Mouse (Mus musculus) c-Kit-positive CD71-positive TER-119-positive erythroid progenitor cells, embryonic 14.5 days (primary cell): ENCODE data around the gene Bcam.

ENCODE experiments used
- DNase-seq: peaks from one replicate; pipeline ENCODE4 v3.0.0-alpha.2; 2013; ENCODE audit warnings: low spot score

Gene Bcam

GRCm38 (mm10) chr7:19785874-19786458 lies 15.2 kb upstream of the Bcam start:
- no peak for DNase-seq

GRCm38 (mm10) chr7:19784764-19785535 lies 14.1 kb upstream of the Bcam start:
- peak; percentile 27 for DNase-seq

DNA sequence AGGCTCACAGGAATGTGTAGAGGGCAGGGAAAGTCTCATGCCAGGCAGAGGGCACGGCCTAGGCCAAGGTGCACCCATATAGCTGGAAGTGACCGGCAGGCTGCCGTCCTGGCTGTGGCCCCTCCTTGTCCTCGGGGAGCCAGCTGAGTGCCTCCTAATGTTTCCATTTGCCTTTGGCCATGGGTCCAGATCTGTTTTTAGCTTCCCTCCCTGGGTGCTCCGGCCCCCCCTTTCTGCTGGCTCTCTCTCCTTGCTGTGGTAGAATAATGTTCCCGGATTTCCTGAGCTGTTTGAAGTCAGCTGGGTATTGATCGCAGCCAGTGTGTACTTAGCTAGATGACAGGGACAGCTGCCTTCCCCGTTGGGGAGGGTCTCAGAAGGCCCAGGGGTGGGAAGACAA lies 12.8 kb upstream of the Bcam start:
- DNase-seq: no peak

DNA sequence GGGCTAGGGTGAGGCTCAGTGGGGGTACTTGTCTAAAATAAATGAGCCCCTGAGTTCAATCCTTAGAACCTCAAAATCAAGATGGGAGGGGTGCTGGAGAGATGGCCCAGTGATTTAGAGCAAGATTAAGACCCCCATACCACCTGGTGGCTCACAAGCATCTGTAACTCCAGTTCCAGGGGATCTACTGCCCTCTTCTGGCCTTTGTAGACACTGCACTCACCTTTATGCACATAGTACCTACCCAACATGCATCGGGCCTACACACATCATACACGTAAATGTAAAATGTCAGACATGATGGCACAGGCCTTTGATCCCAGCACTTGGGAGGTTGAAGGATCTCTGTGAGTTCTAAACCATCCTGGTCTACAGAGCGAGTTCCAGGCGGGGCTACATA lies 11.8 kb upstream of the Bcam start:
- no peak for DNase-seq

GRCm38 (mm10) chr7:19781741-19782140 lies 10.9 kb upstream of the Bcam start:
- DNase-seq: no peak

DNA sequence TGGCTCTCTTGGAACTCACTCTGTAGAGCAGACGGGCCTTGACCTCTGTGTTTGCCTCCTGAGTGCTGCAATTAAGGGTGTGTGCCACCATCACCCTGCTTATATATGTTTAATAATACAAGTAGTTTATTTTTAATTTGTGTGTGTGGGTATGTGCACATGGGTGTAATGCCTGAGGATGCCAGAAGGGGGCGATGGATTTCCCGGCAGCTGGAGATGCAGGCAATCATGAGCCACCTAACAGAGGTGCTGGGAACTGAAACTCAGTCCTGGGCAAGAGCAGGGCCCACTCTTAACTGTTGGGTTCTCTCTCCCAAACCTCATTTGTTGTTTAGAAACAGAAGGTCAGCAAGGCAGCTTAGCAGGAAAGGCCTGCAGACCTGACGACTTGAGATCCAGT lies 9.1 kb upstream of the Bcam start:
- no peak for DNase-seq

DNA sequence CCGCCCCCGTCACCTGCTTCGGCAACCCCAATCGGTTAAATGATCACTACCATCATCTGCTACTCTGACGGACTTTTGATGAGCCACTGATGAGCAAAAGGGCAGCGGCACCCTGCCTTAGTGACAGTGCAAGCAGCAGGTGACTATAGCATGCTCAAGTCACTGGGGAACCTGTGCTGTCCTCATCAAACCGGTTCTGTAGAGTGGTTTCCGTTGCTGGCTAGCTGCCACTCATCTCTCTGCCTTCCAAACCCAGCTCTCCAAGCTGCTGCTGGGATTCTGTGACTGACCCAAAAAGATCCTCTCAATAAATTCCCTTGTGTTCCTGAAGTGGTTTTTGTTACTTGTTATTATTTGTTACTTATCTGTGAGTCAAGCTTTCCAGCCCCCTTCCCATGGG lies 7.8 kb upstream of the Bcam start:
- DNase-seq: no peak

DNA sequence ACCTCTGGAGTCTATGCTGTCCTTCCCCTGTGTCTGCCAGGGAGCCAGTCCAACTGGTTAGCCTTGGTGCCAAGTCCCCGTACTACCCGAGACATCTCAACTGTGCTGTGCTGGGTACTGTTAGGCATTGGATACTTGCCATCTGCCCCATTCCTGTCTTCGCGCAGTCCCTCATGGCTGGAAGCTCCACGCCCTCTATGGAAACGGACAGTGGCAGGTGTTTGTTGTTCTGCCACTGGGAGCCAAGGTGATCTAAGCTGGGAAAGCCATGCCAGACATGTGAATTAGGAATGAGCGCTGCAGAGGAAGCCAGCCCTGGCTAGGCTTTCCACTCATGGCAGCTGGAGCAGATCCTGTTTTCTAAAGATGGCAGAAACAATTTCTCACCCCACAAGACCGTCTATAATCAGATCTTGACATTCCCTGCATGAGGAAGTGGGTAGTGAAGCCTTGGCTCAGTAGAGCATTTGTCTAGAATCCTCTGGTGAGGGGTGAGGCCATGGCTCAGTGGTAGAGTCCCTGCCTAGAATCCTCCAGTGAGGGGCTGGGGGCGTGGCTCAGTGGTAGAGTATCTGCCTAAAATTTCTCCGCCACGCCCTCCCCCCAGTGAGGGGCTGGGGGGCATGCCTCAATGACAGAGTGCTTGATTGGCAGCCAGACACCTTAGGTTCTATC lies 6.4 kb upstream of the Bcam start:
- no peak for DNase-seq

DNA sequence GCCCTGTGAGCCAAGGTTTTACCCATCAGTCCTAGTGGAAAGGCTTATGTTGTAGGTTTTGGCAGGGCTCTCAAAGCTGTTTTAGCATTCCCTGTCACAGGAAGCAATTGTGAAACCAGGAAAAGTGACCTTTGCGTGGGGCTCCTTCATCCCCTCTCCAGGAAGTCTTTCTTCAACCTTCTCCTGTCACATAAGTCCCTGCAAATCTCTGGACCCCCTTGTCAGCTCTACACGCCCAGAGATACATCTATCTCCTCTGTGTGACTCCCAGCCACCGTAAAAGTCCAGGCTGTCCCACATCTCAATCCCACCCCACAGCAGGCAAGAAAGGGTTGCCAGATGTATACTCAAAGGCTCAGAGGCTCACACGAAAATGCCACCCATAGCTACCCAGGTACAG lies 866 bp upstream of the Bcam start:
- no peak for DNase-seq

GRCm38 (mm10) chr7:19770375-19770754 lies 451 bp downstream of the Bcam start:
- peak; percentile 29 for DNase-seq

GRCm38 (mm10) chr7:19769434-19770374 lies 1.1 kb downstream of the Bcam start:
- DNase-seq: no peak

- DNase-seq: no peak
Measured at GRCm38 (mm10) chr7:19769001-19769400, 1.8 kb downstream of the Bcam start.

GRCm38 (mm10) chr7:19768251-19768650 lies 2.6 kb downstream of the Bcam start:
- no peak for DNase-seq

DNA sequence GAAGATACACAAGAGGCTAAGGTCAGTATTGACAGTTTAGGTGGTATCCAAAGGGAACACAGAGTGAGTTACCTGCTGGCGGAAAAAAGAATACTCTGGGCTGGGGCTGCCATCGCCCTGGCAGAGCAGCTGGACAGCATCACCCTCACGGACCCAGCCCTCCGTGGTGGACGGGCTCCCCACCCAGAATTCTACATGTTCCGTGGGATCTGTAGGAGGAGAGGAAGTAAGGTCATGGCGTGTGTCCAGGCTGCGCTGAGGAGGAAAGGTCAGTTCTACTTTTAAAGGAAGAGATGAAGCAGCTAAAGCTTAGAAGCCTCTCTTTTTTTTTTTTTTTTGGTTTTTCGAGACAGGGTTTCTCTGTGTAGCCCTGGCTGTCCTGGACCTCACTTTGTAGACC lies 6.2 kb downstream of the Bcam start:
- DNase-seq: no peak

- no peak for DNase-seq
Measured at GRCm38 (mm10) chr7:19763829-19764477, 6.9 kb downstream of the Bcam start.

DNA sequence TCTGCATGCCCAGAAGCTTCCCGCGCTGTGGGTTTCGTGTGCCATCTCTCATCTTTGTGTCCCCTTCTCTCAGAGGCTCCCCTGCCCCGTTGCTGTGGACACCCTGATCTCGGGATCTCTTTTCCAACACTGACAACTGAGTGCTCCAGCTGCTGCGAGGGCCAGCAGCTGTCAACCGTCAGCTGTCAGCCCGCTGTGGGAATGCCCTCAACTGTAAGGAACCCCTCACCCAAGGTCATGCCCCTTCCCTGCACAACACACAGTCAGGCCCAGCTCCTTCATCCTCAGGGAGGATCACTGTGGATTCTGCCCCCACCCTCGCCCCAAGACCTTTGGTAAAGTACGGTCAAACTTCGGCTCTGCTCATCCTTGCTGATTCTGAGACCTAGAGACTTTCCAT lies 8.5 kb downstream of the Bcam start:
- DNase-seq: no peak

- no peak for DNase-seq
Measured at GRCm38 (mm10) chr7:19760021-19760420, 10.8 kb downstream of the Bcam start.

DNA sequence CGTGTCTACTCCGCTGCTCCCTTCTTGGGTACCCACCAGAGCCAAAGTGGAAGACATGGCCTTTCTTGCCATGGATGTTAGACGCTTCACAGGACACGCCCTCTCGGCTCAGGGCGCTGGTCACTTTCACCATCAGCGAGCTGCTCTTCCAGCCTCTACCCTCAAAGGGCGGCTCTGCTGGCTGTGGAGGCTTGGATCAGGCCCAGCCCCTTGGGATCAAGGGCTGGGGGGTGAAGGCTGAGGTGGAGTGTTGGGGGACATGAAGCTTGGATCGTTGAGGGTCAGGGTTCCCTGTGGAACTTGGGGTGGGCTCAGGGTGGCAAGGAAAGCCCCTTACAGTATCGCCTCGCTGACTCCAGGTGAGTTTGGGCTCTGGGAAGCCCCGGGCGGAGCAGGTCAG lies 12.2 kb downstream of the Bcam start:
- DNase-seq: no peak

DNA sequence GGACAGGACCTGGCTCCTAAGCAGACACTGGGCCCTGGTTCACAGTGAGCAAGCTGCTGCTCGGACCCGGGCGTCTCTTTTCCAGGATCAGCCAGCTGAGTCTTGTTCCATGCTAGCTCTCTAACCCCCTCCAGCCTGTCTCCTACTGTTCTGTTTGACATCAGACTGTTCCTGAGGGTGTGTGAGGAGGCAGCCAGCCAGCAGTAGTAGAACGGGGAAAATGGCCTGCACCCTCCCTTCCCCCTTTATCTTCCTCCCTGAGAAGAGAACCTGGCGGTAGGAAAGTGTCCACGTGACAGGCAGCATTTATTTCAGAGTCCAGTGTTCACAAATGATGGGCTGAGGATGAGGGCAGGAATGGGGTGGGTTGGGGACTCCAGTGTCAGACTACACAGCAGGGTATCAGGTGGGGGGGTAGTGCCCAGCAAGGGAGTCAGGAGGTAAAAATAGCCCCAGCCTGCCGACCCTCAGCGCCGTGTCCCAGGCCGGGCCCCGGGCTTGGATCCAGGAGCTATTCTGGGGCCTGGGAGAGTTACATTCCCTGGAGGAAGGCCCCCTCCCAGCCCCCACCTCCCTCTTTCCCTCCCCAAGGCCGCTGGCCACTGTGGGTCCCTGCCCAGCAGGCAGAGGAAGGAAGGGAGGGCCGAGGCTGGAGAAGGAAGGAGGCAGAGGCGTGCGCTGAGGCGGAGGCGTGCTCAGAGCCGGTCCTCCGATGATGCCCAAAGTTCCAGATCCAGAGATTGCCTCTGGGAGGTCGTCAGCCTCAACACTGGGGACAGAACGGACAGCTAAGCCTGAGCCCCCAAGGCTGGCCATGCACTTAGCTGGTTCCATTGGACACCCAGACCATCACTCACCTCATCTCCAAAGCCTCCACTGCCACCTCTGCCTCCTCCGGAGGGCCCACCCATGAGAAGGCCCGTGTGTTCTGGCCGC lies 14.7 kb downstream of the Bcam start:
- DNase-seq: no peak

DNA sequence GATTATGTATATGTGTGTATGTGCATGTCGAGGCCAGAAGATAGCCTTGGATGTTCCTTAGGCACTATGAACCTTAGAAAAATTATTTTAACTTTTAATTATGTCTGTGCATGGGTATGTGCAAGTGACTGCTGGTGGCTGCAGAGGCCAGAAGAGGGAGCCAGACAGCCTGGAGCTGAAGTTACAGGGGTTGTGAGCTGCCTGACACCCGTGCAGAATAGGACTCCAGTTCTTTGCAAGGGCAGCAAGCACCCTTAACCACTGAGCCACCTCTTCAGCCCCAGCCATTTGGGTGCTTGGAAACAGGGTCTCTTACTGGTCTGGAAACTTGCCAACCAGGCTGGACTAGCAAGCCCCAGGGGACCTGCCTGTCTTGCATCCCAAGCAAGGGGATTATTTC lies 15.8 kb downstream of the Bcam start:
- DNase-seq: no peak

- no peak for DNase-seq
Measured at GRCm38 (mm10) chr7:19754065-19754464, 16.8 kb downstream of the Bcam start.
